Mouse (Mus musculus) olfactory bulb, adult 2 months (tissue): ENCODE measurements around the gene Mafg. TPM values are rescaled to one million over a fixed set of nuclear protein-coding genes. Genes with fewer than 3 reads are reported as not detected.
"Not testable (repeated sequence)": the region's sequence is repeated elsewhere in the genome, so short reads cannot be mapped to it uniquely, and the experiment has no call there.

Experiments
- H3K27ac ChIP-seq: fragments of 200-500 bp; 2 replicates; pipeline ENCODE4 v1.5.1; 2012; ENCODE audit warnings: low read depth, low read length; ENCODE audit not compliant: insufficient read depth
- H3K4me1 ChIP-seq: fragments of 200-500 bp; 2 replicates; pipeline ENCODE4 v1.6.1; 2012; ENCODE audit warnings: low read length; ENCODE audit not compliant: control insufficient read depth, insufficient read depth
- H3K4me3 ChIP-seq: fragments of 200-500 bp; 2 replicates; pipeline ENCODE4 v1.5.1; 2012; ENCODE audit warnings: mild to moderate bottlenecking, low read depth, low read length, moderate library complexity; ENCODE audit not compliant: insufficient read depth
- CTCF ChIP-seq: fragments of 200-500 bp; IDR thresholded peaks from 2 replicates; pipeline ENCODE4 v1.5.1; 2012; ENCODE audit warnings: low read depth, mild to moderate bottlenecking, low read length, moderate library complexity; ENCODE audit not compliant: insufficient read depth
- POLR2A ChIP-seq: fragments of 200-500 bp; IDR thresholded peaks from 2 replicates; pipeline ENCODE4 v1.6.1; 2012; ENCODE audit warnings: mild to moderate bottlenecking, low read depth, low read length, moderate library complexity; ENCODE audit not compliant: insufficient read depth
- WGBS: fragments of 180-500 bp; shearing (Covaris S2); methylation state at CpG from one replicate; pipeline ENCODE4 v1.1.7; 2018; 5-methylcytosine and 5-hydroxymethylcytosine counted together
- polyA plus RNA-seq: library from polyadenylated mRNA; stranded (reverse); fragments of >200 nt; gene quantifications from 2 replicates; pipeline ENCODE4 v1.2.4, GENCODE M21; 2012; ENCODE audit warnings: low replicate concordance; ENCODE audit not compliant: missing spikeins, insufficient read depth, insufficient read length

Mafg gene
- polyA plus RNA-seq: 234 TPM in 1 of 2 replicates, not detected in the other

DNA sequence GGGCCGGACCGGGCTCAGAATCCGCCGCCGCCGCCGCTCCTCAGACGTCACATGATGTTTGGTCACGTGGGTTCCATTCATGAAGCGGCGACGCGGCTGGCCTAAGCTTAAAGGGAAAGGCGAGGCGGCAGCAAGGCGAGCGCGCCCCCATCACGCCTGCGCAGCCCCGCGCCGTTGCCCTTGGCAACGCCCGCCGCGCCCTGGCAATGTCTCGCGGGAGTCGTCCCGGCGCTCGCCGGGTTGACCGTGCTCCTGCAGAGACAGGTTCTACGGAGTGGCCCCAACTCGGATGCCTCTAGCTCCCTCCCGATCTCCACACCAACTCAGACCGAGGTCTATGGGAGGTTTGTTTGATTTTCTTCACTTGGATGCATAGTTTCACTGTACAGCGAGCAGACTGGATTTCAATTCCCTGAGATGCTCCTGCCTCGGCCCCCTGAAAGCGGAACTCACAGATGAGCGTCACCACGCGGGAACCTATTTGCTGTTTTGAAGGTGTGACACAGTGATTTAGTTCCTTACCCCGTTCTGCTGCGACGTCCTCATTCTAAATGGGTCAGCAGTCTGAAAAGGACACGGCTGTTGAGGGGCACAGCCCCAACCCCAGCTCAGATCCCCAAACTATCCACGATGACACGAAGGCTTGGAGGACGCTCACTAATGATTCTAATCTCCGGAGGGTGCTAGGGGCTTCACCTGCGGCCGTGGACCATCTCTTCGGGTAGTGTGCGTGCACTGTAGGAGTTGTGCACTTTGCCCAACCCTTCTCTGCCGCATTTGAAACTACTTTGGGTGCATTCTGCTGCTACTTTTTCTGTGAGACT, at the start of gene Mafg:
TSS of gene Mafg (minus strand) at position 81 of the 824 bp plus-strand sequence.
- TF ChIP-seq POLR2A: peak; percentile 44; the same call in 1 of the 2 replicates
- TF ChIP-seq CTCF: no peak
- Histone ChIP-seq H3K4me1 (peaks cover 37% of the 10 kb centered on the region), H3K27ac (peak within 1 kb of the TSS; percentile 82), H3K4me3 (peak within 1 kb of the TSS; percentile 97)
- WGBS: 10% methylated on average over 58 of the region's 58 CpGs

DNA sequence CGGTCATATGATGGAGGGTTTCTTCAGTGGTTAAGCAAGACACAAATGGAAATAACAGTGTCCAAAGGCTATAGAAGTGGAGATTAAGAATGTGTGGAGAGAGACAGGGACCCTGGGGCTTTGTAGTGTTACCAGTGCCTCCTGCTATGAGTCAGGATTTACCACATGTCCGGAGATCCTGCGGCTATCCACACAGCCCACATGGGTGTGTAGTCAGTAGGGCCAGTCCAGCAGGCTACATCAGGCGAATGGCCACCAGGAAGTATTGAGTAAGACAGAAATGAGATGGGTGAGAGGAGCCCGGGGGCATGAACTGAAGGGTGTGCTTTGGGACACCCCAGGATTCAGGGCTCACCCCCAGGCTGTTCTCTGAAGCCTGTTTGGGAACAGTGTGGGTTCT, 49.3 kb upstream of the Mafg start:
- H3K27ac ChIP-seq: no peak overlapping the region
- 91% methylated on average over 5 of the region's 5 CpGs for WGBS

DNA sequence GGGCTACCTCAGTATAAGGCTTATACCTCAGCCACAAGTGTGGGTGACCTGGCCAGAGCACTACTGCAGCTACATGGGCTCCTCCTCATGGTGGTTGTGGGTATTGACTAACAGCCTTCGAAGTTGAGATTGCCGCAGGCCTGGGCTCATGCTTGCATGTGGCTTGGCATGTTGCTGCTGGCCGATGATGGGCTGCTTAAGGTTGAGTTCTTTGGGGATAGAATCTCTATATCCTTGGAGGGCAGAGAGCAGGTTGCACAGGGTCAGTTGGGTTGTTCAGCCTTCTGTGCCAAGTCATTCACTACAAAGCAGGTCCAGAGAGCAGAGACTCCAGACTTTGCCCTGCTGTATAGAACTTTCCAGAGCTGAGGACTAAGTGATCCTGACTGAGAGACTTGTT, 46.5 kb upstream of the Mafg start:
- TF ChIP-seq CTCF (no peak), POLR2A (no peak)
- WGBS: 61% methylated on average over 3 of the region's 3 CpGs

More for the DNA sequence above, 49.3 kb upstream of the Mafg start:
- no peak overlapping the region for H3K4me3 ChIP-seq
- H3K4me1 ChIP-seq: no peaks in the 10 kb centered on the region
- TF ChIP-seq CTCF: no peak
- TF ChIP-seq POLR2A: no peak

DNA sequence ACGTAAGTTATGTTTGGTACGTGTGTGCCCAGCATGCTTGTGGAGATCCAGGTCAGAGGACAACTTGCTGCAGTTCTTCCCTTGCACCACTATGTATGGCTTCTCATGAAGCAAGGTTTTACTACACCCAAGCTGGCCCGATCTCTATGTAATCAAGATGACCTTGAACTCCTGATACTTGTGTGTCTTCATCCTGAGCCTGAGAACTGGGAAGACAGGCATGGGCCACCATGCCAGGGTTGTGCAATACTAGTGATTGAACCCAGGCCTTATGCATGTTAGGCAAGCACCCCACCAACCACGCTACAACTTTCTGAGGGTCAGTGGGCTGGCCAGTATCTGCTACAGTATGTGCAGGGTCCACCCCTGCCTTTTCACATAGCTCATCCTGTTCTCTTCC, 43.6 kb upstream of the Mafg start:
- 93% methylated on average over 4 of the region's 4 CpGs for WGBS
- H3K4me3 ChIP-seq: no peak overlapping the region
- no peak overlapping the region for H3K27ac ChIP-seq
- H3K4me1 ChIP-seq: peaks cover 12% of the 10 kb centered on the region
- TF ChIP-seq POLR2A (no peak), CTCF (no peak)

More for the DNA sequence above, 46.5 kb upstream of the Mafg start:
- Histone ChIP-seq H3K4me1 (peaks cover 2% of the 10 kb centered on the region; the same call in 1 of the 2 replicates), H3K4me3 (no peak overlapping the region), H3K27ac (no peak overlapping the region)

DNA sequence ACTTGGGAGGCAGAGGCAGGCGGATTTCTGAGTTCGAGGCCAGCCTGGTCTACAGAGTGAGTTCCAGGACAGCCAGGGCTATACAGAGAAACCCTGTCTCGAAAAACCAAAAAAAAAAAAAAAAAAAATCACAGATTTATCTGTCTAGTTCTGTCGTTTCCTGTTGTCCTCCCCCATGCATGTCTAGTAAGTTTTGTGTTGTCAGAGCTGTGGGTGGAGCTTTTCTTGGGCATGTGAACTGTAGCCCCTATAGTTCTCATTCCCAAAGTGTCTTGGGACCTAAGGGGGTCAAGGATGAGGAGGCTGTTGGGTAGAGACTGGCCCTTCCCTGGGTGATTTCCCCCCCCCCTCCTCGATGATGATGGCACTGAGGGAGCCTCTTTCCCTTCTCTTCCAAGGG, 42.5 kb upstream of the Mafg start:
- not testable (repeated sequence) for H3K27ac ChIP-seq, H3K4me3 ChIP-seq
- WGBS: 71% methylated on average over 4 of the region's 5 CpGs
- H3K4me1 ChIP-seq: peaks cover 12% of the 10 kb centered on the region

DNA sequence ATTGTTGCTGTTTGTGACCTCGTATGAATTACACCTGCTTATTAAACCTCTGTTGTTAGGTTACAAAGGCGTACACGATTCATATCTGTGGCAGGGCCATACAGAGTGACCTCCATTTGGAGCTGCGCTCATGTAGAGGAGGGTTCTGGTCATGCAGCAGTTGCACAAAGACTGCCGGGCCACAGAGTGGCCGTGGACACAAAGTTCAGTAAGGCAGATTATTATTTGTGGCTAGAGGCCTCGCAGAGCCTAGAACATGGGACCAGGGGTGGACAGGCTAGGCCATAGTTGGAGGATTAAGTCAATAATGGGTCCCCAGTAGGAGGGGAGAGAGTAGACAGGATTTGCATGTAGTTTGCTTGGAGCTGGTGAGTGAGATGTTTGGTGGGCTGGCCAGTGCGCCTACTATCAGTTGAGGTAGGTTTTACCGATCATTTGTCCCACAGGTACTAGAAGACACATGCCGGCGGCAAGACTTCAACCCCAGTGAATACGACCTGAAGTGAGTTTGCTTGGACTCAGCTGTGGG, 40.3 kb upstream of the Mafg start:
- no peak for TF ChIP-seq POLR2A
- no peak for TF ChIP-seq CTCF
- WGBS: 32% methylated on average over 12 of the region's 12 CpGs
- H3K4me1 ChIP-seq: peaks cover 12% of the 10 kb centered on the region
- H3K27ac ChIP-seq: no peak overlapping the region
- peak overlapping the region; percentile 85 for H3K4me3 ChIP-seq

DNA sequence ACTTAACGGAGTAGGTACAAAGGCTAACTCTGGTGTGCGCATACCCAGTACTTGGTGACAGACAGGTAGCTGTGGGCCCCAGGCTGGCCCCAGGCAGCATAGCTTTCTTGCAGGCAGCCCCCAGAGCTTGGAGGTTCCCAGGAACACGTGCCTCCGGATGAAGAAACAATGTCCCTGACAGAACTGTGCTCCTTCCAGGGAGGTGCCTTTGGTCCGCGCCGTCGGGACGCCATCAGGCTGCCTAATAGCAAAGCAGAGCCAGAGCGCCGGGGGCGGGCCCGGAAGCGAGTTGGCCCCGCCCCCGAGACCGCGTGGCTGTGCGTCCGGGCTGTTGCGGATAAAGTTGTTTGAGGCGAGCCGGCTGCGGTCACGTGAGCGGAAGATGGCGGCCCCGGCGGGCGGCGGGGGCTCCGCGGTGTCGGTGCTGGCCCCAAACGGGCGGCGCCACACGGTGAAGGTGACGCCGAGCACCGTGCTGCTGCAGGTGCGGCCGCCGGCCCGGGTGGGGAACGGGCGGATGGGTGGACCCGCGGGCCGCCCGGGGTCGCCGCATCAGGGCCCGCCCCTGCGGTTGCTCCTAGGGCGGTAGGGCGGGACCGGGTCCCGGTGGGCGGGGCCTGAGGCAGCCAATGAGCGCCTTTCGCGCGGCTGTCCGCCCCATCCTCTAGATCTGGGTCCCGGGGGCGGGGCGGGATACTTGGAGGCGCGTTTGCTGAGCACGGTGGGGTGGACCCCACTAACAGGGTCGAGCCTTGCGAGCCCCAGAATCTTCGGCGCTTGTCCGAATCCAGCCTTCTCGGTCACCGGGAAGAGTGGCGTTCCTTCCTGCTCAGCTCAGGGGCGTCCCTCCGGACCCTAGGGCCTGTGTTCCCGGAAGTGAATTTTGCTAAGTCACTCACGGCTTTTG, 39.5 kb upstream of the Mafg start, which contains the start of gene Aspscr1:
TSS of gene Aspscr1 (plus strand) at position 287 of the 907 bp plus-strand sequence.
- peaks cover 12% of the 10 kb centered on the region for H3K4me1 ChIP-seq
- TF ChIP-seq POLR2A (peak; percentile 54; the same call in 1 of the 2 replicates), CTCF (no peak)
- H3K27ac ChIP-seq: 0 out of 2 replicates have a peak within 1 kb of the TSS, but pooled peaks have one; percentile 19
- 1% methylated on average over 83 of the region's 83 CpGs for WGBS
- H3K4me3 ChIP-seq: peak within 1 kb of the TSS; percentile 85

DNA sequence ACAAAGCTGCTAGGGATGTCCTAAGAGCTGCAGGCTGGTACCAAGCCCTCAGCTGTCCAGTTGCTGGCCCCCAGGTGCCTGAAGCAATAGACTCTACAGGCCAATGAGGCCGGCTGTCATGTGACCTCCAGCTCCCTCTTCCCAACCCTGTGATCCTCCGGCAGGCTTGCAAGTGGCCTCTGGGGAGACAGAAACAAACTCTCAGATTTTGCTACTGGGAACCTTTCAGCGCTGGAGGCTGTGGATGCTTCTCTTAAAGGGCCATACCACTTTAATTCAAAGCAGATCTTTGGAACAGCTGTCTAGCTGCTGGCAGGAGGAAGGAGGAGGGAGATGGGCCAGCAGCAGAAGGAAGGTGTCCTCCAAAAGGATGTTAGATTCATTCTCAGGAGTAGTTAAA, 33.2 kb upstream of the Mafg start:
- no peaks in the 10 kb centered on the region for H3K4me1 ChIP-seq
- H3K27ac ChIP-seq: no peak overlapping the region
- TF ChIP-seq POLR2A (no peak), CTCF (no peak)
- WGBS: 17% methylated on average over 3 of the region's 3 CpGs
- H3K4me3 ChIP-seq: no peak overlapping the region

DNA sequence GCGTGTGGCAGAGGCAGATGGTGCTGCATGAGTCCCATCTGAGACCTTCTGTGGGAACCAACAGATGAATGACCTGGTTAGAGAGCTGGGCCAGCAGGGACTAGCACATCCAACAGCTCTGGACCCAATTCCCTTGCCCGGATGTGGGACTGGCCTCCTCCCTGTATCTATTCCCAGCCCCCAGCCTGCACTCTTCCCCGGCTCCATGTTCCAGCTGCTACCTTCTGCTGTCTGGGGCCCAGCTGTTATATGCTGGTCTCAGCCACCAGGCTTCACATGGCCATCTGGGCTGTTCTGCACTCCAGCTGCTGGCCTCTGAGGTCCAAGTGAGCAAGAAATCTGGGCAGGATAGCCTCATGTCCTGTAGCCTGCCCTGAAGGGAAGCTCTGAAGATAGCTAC, 32.0 kb upstream of the Mafg start:
- Histone ChIP-seq H3K4me3 (no peak overlapping the region), H3K4me1 (peaks cover 8% of the 10 kb centered on the region), H3K27ac (no peak overlapping the region)
- WGBS: 88% methylated on average over 3 of the region's 3 CpGs
- TF ChIP-seq POLR2A (no peak), CTCF (no peak)
